Mouse (Mus musculus): ENCODE results near the gene Macrod2.

GRCm38 (mm10) chr2:140822378-140822777 is 427.3 kb downstream of the Macrod2 start:
- no peak for TF ChIP-seq CTCF (IDR thresholded peaks at IDR 0.05; ENCODE audit: borderline replicate concordance, insufficient read depth, low read depth, low read length)
- no peak for TF ChIP-seq POLR2A (IDR thresholded peaks at IDR 0.05; ENCODE audit: borderline replicate concordance, insufficient read depth, low read length)

Measured in cerebellum, adult 2 months (tissue).